Mouse (Mus musculus): ENCODE measurements around the gene Tk1. TPM values are rescaled to one million over a fixed set of nuclear protein-coding genes. Genes with fewer than 3 reads are reported as not detected.

The Tk1 gene
- total RNA-seq (2023) = 1.4 TPM

GRCm38 (mm10) chr11:117825333-117826101, at the start of gene Tk1, which contains the start of gene Afmid:
Gene Tk1, minus strand, starts transcription at chr11:117826092.
Gene Afmid, plus strand, starts transcription at chr11:117825924.

DNA sequence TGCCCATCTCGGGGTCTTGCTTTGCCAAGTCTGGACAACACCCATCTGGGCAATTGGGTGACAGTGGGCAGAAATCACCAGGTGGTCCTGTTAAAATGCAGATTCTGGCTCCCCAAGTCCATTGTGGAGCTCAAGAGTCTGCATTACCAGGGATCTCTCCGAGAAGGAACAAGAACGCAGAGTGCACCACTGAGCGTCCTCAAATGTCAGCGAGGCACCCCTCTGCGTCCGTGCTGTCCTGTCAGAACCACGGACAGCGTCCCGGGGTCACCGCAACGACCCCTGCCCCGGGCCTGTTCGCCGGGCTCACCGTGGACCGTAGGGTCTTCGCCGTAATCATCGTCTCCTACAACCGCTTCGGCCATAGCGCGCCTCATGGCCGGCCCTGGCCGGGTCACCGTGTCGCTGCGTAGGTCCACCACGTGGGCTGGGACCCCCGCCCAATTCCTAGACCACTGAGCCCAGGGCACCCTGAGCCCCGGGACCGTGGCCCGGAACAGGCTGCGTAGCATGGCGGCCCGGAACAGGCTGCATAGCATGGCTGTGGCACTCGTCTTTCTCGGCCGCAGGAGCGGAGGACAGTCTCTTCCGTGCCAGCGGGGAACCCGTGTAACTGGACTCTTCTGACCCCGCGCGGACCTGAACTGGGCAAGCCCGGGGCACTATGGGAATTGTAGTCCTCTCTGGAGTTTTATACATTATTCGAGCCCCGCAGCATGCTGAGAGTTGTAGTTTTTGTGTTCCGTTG, 47.1 kb upstream of the Tk1 start, which contains the start of gene Tha1:
Gene Tha1, minus strand, starts transcription at position 621 of the 748 bp plus-strand sequence.

DNA sequence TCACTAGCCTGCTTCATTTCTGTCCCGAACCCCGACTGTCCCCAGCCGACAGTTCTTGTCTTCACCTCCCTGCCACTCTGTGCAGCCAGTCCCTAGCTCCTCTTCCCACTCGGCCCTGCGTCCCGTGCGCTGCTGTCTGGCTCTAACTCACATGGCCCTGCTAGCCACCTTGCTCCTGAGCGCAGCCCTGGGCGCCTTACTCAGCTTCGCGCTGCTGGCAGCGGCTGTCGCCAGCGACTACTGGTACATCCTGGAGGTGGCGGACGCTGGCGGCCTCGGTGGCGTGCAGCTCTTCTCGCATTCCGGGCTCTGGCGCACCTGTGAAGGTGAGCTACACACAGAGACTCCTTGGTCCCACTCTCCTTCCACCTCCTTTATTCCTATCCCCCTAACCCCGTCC, 34.7 kb upstream of the Tk1 start, which contains the start of gene Tmem235:
Gene Tmem235, plus strand, starts transcription at position 152 of the 400 bp plus-strand sequence.

GRCm38 (mm10) chr11:117848985-117849671, 23.2 kb upstream of the Tk1 start, which contains the start of gene Birc5:
Gene Birc5, plus strand, starts transcription at chr11:117849251.

DNA sequence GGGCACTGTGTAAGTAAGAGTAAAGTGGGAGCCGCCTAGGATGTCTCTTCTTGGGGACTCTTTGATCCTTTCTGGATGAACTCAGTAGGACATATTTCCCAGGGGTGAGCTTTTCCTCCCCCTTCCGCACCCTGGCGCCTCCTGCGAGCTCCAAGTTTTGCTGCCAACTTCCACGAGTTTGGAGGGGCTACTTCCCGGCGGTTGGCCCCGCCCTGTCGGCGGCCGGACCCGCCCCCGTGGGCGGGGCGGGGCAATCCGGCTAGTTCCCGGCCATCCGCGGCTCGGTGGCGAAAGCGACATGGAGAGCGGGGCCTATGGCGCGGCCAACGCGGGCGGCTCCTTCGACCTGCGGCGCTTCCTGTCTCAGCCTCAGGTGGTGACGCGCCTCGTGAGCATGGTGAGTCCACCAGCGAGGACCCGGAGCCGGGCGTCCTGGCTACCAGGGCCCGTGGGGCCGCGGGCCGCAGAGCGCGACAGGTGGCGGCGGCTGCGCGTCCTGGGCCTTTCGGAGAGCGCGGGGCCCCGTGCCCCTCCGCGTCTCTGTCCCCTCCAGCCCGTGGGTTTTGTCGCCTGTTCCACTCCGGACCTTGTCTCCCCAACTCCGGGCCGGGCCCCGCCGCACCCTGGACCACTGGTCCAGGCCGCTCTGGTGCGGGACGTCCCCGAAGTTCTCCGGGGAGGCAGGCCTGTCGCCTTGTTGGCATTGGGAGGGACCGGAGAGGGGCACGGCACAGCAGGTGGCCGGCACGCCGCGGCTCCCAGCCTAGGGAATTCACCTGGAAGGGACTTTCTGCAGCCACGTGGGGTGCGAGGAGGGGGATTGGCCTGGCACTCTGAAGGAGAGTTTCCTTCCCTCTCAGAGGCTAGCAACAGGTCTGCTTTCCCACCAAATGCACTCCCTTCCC, 16.2 kb downstream of the Tk1 start, which contains the start of the genes Gm20708 and Syngr2:
Gene Gm20708, plus strand, starts transcription at position 262 of the 905 bp plus-strand sequence.
Gene Syngr2, plus strand, starts transcription at position 262 of the 905 bp plus-strand sequence.

DNA sequence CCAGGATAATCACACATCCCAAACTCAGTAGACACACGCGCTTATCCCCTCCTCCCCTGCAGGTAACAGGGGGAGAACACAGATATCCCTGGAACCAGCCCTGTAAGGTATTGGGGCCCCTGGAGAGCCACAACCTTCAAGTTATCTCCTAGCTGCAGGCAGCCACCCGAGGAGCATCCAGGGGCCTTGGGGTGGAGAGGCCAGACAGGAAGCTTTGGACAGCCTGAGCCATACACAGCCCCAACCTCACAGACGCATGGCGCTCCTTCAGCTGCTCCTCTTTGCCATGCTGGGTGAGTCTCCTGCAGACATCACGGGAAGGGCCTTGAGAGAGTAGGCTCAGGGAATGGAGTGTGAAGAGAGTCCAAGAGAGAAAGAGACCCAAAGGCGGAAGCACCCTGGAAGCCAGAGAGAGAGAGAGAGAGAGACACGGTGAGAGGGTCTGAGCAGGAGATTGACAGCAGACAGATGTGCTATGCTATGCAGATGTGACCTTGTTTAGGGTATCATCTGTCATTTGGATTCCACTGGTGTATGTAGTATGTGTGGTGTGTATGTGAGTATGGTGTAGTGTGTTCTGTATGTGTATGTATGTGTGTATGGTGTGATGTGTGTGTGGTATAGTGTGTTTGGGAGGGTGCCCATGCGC, 28.3 kb downstream of the Tk1 start, which contains the start of gene 6030468B19Rik:
Gene 6030468B19Rik, plus strand, starts transcription at position 150 of the 649 bp plus-strand sequence.

GRCm38 (mm10) chr11:117781993-117782704, 43.7 kb downstream of the Tk1 start, which contains the start of the genes Tmc8 and Tmc6:
Gene Tmc8, plus strand, starts transcription at chr11:117782076.
Gene Tmc6, minus strand, starts transcription at chr11:117782198.

Other genes starting within 250 kb of the Tk1 start
- 104 TPM for gene Tnrc6c, start 171.8 kb downstream of the Tk1 start, total RNA-seq (2023)
- 90.9 TPM for gene Tmc8, start 44.0 kb downstream of the Tk1 start, total RNA-seq (2023)
- 267 TPM for gene Tmc6, start 43.9 kb downstream of the Tk1 start, total RNA-seq (2023)
- gene 6030468B19Rik, start 28.4 kb downstream of the Tk1 start, total RNA-seq (2023) = not detected
- 7.7 TPM for gene Gm20708, start 16.4 kb downstream of the Tk1 start, total RNA-seq (2023)
- gene Syngr2, start 16.4 kb downstream of the Tk1 start, total RNA-seq (2023) = 53.5 TPM
- 13.2 TPM for gene Afmid, start 168 bp downstream of the Tk1 start, total RNA-seq (2023)
- gene Birc5, start 23.2 kb upstream of the Tk1 start, total RNA-seq (2023) = 1.6 TPM
- gene Tmem235, start 34.7 kb upstream of the Tk1 start, total RNA-seq (2023) = not detected
- gene Tha1, start 47.4 kb upstream of the Tk1 start, total RNA-seq (2023) = 13.3 TPM
- 94.0 TPM for gene Socs3, start 144.0 kb upstream of the Tk1 start, total RNA-seq (2023)
- 49.5 TPM for gene Pgs1, start 160.2 kb upstream of the Tk1 start, total RNA-seq (2023)